Mouse (Mus musculus) kidney, postnatal 14 days (tissue): ENCODE data around the gene Hes3.

Experiments
- DNase-seq: peaks from one replicate; pipeline ENCODE4 v3.0.0; 2022; ENCODE audit warnings: mixed read lengths

Hes3 gene

GRCm38 (mm10) chr4:152277916-152278315, 13.5 kb downstream of the Hes3 start:
- no peak for DNase-seq

DNA sequence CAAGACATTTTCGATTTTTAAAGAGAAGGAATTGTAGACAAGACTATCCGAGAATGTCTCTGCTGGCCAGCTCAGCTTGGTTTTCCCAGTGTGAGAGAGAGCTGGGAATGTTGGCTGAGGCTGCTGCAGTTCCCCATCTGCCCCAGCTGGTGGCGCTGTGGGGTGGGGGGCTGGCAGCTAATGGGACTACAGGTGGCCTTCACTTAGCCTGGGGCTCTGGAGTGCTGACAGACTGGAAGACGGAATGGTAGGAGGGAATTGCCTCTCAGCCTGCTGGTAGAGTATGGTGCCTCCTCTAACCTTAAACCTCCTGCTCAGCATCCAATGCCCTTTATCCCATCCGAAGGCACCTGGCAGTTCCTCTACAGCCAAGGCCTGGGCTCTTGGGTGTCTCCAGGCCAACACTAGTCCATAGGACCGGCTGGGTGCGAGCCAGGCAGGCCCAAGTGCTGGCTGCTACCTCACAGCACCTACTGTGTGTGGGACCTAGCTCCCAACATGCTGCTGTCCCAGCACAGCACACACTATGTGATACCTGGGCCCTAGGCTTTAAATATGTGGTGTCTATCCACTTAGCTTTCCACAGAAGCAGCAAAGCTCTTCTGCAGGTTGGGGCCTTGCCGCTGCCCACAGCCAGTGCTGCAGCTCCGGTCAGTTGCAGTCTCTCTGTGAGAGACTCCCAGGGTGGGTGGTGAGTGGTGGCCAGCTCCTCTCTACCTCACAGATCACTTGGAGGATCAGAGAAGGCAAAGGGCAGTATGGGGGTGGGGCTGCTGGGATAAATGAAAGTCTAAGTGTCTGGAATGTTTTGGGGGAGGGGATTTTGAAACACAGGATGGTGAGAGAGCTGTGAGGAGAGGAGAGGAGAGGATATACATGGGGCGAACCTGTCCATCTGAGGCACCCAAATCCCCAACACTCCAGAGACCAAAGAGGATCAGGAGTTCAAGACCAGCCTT, 14.8 kb downstream of the Hes3 start:
- no peak for DNase-seq

DNA sequence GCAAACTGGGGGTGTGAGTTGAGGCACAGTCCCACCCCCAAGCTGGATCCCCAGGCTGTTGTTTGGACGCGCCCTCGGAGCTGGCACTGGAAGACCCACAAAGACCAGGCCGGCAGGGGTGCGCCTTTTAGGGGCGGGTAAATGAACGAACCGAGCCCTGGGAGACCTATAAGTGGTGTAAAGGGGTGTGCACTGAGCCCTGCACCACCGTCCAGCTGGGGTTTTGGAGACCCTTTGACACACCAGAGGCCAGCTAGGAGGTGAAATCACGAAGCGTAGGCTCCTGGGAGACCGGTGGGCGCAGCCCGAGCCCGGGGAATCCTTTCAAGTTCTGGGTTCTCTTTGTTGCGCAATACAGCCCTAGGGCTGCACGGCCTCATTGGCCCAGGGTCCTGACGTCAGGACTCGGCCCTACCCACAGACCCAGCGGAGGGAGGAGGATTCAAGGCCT, 16.8 kb downstream of the Hes3 start:
- DNase-seq = peak; percentile 52

DNA sequence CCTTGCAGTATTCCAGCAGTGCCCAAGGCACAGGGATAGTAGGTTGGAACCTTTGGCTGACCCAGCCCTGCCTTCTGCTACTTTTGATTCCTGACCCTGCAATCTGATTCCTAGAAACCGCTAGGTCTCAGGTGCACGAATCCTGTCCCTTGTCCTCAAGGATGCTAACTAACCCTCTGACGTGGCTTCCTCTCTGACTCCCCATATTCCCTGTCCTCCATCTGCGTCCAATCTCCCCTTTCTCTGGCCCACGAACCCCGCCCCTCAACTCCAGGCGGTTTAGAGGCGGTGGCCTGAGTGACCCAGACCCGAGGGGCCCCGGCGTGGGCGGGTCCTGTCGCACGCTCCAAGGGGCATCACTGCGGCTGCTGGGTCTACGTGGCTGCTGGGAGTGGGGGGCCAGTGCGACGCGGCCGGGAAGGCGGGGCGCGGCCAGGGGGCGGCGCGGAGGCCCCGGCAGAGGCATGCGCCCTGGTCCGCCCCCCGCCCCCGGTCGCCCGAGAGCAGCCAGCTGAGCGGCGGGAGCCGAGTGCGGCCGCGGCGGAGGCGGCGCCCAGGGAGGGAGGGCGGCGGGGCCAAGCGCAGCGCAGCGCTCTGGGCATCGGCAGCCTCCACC, 17.7 kb downstream of the Hes3 start, which contains the start of gene Gpr153:
Gene Gpr153 (plus strand): TSS at position 612 of the 616 bp plus-strand sequence.
- DNase-seq = peak; percentile 74

GRCm38 (mm10) chr4:152273191-152273590, 18.3 kb downstream of the Hes3 start:
- DNase-seq = no peak

DNA sequence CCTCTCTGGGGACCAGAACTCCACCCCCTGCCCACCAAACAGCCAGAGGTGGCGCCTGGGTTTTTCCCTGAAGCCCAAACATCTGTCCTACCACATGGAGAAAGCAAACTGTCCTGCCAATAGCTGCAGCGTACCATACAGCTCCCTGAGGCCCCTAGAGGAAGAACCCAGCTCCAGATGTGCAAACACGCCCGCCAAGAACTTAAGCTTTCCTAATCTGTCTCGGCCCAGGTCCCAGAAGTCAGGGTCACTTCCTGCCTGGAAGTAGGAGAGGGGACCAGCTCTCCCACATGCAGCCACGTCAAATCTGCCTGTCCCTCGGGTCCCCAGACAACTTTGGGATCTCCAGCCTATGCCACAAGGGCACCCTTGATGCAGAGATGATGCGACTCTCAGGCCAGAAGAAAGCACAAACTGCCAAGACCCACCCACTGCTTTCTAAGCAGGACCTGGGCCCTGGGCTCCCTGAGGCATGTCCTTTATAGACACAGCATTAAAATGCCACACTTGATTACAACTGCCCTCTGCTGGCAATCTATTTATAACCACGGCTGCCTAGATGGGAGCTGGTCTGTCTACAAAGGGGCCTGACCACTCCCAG, 18.9 kb downstream of the Hes3 start:
- DNase-seq = peak; percentile 73

GRCm38 (mm10) chr4:152272006-152272405, 19.5 kb downstream of the Hes3 start:
- no peak for DNase-seq

GRCm38 (mm10) chr4:152271334-152271733, 20.1 kb downstream of the Hes3 start:
- DNase-seq = no peak

DNA sequence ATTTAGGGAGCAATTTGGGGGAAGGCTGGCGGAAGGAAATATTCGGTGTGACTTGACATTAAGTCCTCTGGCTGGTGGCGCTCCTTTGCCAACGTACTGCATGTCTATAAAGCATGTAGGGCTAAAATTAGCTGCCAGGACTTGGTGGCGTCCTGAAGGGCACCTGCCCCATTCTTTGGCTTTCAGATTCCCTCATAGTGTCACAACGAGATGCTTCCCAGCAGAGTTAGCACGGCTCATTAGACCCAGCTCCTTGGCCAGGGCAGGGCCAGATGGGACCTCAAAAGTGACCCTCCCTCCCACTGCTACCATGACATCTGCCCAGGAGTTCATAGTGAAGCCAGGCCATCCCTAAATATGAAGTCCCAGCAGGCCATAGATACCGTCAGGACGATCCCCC, 20.9 kb downstream of the Hes3 start:
- DNase-seq = no peak

DNA sequence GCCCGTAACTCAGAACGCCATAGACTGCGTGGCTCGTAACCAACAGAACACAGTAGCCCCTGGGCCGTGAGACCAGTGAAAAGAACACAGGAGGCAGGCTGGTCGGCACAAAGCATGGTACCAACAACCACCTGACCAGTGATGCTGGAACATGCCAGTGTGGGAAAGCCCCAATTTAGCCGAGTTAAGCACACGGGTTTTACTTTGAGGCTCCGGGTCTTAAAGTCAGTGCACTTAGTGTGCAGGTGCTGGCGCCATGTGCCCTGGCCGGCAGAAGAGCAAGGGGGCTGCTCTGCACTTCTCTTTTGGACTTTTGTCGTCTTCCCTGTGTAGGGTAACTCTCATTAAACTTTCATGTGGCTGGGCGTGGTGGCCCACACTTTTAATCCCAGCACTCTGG, 21.5 kb downstream of the Hes3 start:
- no peak for DNase-seq

- DNase-seq = no peak
These were observed 23.6 kb downstream of the Hes3 start for GRCm38 (mm10) chr4:152267748-152268369.

- DNase-seq = no peak
These were observed 25.1 kb downstream of the Hes3 start for GRCm38 (mm10) chr4:152266236-152266895.

DNA sequence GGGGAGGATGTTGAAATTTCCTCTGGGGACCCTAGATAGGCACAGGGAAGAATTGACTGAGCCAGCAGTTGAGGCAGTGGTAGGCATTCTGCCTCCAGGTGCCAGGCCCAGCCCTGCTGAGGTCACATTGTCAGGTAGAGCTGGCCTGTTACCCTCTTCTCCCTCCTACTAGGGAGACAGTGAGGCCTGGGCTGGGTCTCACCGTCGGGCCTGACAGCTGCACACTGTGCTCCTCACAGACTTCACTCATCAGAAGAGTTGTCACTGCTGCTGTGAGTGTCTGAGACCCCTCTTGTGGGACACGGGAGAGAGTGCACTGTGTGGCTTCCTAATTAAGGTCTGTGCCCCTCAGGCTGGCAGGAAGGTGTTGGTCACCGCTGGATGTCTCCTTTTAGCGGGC, 25.7 kb downstream of the Hes3 start:
- DNase-seq = no peak

- DNase-seq = no peak
These were observed 26.4 kb downstream of the Hes3 start for GRCm38 (mm10) chr4:152264867-152265568.

DNA sequence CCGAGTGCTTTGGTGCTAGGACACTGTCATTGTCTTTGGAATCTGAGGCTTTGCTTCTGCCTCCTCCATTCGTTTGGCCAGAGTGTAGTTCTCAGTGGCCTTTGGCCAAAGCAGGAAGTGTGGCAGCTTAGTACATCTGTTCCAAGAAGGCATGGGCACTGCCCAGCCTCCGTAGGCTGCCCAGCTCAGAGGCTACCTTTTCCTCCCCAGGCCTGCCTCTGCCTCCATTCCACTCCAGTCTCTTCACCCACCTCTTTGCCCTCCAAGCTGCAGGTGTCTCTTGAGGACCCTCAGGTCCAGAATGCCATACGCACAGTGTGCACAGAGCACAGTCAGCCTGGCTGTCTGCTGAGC, 27.3 kb downstream of the Hes3 start:
- no peak for DNase-seq

GRCm38 (mm10) chr4:152263512-152264176, 27.8 kb downstream of the Hes3 start:
- peak; percentile 45 for DNase-seq

DNA sequence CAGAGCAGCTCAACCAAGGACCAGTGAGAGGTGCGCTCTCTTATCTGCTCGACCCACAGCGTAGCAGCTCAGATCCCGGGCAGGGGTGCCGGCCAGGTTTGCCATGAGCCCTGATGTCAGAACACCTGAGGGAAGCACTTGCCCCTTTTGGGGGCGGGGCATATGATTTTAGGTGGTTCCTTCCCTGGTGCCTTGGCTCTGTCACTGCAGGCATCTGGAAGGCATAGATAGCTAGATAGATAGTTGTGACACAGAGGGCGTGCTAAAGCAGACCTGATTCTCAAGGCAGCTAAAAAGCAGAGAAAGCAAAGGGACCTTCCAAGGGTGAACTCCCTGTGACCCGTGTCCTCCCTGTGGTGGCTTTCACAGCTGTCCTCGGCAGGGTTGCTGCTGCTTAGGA, 28.4 kb downstream of the Hes3 start:
- DNase-seq = no peak

- no peak for DNase-seq
These were observed 29.3 kb downstream of the Hes3 start for GRCm38 (mm10) chr4:152262187-152262586.

GRCm38 (mm10) chr4:152260451-152260850, 31.0 kb downstream of the Hes3 start:
- no peak for DNase-seq

- peak; percentile 24 for DNase-seq
These were observed 34.4 kb downstream of the Hes3 start for GRCm38 (mm10) chr4:152257070-152257469.

GRCm38 (mm10) chr4:152253183-152253759, 38.2 kb downstream of the Hes3 start:
- no peak for DNase-seq
